Mouse (Mus musculus): ENCODE data around the gene Lrpprc. TPM values are rescaled to one million over a fixed set of nuclear protein-coding genes. Genes with fewer than 3 reads are reported as not detected.
A peak's percentile ranks its signal among the peaks of the same experiment; 100 is the strongest.

Gene Lrpprc
- total RNA-seq, 2 experiments from 2014 or later, result 64.8 to 67.7 TPM

GRCm38 (mm10) chr17:84717416-84717815 lies 73.2 kb downstream of the Lrpprc start:
- DNase-seq, result no peak
- intact Hi-C loops (cut with DNase I), result no loop called here

- intact Hi-C loops (cut with DNase I), result no loop called here
- DNase-seq, result no peak
Observed at GRCm38 (mm10) chr17:84716252-84716872, 74.2 kb downstream of the Lrpprc start.

GRCm38 (mm10) chr17:84714930-84715329 lies 75.7 kb downstream of the Lrpprc start:
- intact Hi-C loops (cut with DNase I), result no loop called here
- DNase-seq, result no peak

DNA sequence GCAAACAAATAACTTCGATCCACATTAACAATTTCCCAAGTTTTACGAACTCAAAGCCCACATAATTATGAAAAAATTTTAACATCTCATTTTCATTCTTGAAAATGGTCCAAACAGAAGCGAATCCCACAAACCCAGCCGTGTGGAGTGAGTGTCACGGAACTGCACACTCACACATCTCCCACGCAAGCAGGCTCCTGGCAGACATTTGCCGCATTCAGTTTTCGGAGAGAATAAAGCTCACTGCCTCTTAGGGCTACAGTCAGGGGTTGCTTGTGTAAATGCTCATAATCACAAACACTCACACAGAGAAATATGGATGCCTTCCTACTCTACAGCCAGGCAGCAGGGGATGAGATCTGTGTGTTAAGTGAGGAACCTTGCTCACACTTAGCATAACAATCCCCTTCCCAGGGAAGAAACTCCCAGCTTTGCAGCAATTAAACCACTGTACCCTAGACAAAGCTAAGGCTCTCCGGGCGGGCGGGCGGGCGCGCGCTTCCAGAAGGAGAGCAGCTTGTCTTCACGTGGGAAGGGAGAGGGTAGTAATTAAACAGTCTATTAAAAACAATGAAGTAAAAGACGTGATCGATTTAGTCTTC lies 76.9 kb downstream of the Lrpprc start:
- intact Hi-C loops (cut with DNase I), result no loop called here
- no peak for DNase-seq

DNA sequence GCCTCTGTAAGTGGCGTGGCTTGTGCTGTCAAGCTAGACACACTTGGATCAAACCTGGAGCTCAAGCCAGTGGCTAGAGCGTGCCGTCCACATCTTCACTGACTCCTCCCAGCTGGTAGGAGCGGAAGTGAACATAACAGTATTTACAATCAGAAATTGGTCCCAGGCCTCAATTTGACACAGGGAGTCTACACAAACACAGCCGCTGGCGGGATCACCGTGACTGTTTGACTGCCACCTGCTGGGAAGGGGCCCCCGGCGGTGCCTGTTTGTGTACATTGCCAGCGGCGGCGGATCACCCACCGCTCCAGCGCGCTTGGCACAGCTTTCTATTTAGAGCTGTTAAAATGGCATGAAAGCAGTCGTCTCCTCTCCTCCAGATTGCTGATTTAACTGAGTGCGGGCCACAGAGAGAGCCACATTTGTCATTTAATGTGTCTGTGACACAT lies 81.2 kb downstream of the Lrpprc start:
- intact Hi-C loops (cut with DNase I), result no loop called here
- DNase-seq, result peak; percentile 80

DNA sequence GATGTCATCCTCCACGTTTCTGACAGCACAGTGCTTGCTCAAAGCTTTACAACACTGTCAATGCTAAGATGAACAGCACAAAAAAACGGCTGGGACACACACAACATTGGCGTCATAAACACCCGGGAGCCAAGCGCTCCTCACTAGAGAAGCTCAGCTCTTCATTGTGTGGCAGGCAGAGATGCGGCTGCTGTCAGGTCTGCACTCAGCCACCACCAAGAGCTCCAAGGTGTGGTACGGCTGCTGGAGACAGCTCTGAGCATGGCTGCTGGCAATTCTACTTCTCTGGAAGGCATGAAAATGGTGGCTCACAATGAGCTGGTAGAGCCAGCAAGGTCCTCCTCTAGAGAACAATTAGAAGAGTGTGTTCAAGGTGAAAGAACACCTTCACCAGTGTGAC lies 81.8 kb downstream of the Lrpprc start:
- intact Hi-C loops (cut with DNase I), result no loop called here
- no peak for DNase-seq

DNA sequence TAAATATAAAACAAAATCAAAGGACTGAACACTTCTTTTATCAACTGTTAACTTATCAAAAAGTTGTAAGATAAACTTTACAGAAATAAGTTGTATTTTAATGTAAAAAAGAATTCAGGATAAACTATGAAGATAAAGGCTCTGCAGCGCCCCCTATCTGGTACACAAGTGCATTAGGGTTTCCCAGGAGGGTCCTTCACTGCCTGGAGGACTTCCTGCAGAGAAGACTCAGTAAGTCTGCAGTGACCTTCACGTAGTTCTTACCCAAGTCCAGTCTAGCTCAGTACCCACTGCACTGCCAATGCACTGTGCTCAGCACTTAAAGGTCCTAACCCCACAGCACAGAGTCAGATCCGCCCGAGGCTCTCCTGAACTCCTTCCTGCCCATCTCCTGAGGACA lies 83.2 kb downstream of the Lrpprc start:
- intact Hi-C loops (cut with DNase I), result no loop called here
- DNase-seq, result no peak

DNA sequence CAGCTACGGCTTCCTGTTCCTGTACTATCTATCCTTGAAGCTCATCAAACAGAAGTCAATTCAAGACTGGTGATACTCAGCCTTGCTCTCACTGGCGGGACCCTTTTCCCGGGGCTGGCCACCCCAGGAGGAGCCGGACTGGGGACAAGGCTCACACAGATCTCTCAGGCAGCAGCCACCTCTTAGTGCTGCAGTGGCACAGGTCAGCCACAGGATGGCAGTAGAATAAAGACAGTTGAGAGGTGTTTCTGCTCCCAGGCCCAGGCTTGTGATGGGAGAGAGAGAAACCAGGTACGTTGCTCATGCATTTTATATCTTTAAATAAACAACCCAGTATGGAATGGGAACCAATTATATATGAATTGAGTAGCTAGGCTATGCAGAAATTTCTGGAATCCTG lies 91.9 kb downstream of the Lrpprc start:
- intact Hi-C loops (cut with DNase I), result no loop called here
- peak; percentile 52 for DNase-seq

DNA sequence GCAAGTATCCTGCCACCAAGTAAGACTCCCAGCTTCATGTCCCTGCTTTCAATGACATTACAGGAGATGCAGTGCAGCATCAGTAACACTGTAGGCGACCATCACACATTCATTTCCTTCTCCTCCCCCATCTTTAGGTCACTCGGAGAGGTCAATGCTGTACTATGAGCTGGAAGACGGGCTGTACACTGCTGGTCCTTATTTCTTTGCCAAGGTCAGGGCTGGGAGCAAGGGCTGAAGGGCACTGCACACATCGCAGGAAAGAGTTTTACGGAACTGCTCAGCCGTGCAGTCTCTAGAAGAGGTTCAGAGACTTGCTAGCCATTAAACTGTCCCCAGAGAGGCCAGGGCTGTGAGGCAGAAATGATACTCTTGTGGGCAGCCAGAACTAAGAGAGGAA lies 94.1 kb downstream of the Lrpprc start:
- DNase-seq, result no peak
- intact Hi-C loops (cut with DNase I), result no loop called here

- no peak for DNase-seq
- intact Hi-C loops (cut with DNase I), result no loop called here
Observed at GRCm38 (mm10) chr17:84693741-84694140, 96.8 kb downstream of the Lrpprc start.

GRCm38 (mm10) chr17:84690111-84690510 lies 100.5 kb downstream of the Lrpprc start:
- no peak for DNase-seq
- intact Hi-C loops (cut with DNase I), result no loop called here

- intact Hi-C loops (cut with DNase I), result no loop called here
- DNase-seq, result no peak
Observed at GRCm38 (mm10) chr17:84689316-84689715, 101.3 kb downstream of the Lrpprc start.

- intact Hi-C loops (cut with DNase I), result no loop called here
- no peak for DNase-seq
Observed at GRCm38 (mm10) chr17:84688834-84689233, 101.8 kb downstream of the Lrpprc start.

DNA sequence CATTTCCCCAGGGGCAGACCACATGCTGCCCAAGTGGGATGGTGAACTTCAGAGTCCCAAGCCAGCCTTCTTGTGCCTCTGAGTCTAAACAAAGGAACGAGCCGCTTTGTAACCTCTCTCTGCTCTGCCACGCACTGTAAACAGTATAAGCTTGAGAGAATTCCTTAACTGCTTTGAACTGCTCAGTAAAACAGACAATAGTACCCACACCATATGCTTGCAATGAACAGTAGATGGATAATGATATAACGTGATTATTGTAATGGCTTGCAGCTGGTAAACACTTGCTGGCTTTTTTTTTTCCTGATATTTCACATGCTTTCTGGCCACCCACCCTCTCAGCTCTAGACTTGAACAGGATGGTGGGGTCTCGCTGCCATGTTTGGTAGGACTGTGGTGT lies 102.6 kb downstream of the Lrpprc start:
- intact Hi-C loops (cut with DNase I), result no loop called here
- DNase-seq, result no peak

GRCm38 (mm10) chr17:84685286-84685685 lies 105.3 kb downstream of the Lrpprc start:
- intact Hi-C loops (cut with DNase I), result no loop called here
- no peak for DNase-seq

- no peak for DNase-seq
- intact Hi-C loops (cut with DNase I), result no loop called here
Observed at GRCm38 (mm10) chr17:84684284-84684683, 106.3 kb downstream of the Lrpprc start.

DNA sequence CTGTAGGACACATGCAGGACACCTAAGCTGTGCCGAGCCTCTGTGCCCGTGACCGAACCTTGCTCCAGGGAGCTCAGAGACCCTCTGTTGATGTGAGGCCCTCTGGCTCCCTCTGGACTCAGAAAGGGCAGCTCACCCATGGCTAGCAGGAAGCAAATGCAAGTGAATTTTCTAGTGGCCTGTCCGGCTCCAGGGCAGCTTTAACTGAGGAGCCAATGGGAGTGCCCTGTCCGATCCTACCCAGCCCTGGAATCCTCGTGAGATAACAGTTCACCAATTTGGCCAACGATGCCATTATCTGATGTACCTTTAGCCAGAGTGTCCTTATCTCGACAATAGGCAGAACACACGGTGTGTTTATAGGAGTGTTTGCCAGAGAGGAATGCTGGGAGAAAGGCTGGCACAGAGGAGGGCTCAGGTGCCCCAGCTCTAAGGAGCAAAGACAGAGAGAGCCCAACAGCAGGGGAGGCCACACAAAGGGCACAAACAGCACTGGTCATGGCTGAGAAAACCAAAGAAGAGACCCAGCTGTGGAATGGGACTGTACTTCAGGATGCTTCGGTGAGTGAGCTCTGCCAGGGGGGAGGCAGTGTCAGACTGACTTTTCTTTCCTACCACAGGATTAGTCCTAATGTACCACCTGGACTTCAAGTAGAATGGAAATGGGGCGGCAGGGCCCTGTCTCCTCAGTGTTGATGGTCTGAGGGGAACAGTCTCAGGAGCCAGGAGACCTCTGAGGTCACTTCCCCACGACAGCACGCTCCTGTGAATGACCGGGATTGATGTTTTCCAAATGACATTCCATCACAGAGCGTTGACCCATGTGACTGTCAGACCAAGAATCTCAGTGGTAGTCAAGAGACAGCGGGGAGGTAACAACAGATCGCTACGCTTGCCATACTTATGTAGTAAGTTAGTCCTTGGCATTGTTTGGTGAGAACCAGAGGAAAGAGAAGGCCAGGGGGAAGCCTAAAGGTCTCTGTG lies 107.6 kb downstream of the Lrpprc start, which contains the start of gene Abcg5:
TSS of gene Abcg5 (minus strand) at position 278 of the 984 bp plus-strand sequence.
- DNase-seq, result no peak
- intact Hi-C loops (cut with DNase I), result no loop called here

GRCm38 (mm10) chr17:84681670-84682069 lies 108.9 kb downstream of the Lrpprc start:
- DNase-seq, result no peak
- intact Hi-C loops (cut with DNase I), result no loop called here

DNA sequence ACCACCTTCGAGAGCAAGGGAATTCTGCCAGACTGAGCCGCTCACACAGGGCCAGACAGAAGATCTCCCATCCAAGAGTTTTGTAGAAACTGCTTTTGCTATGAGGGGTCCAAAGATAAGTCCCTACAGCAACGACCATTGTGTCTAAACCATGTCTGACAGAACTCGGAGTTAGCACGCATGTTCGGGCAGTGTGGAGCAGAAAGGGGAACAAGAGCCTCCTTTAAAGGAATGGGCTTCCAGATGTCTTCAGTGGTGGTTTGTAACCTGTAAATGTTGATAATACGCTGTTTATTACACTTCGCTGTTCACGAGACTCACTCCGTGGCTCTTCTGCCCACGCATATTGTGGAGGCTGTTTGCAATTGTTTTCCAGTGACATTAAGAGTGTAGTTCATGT lies 113.0 kb downstream of the Lrpprc start:
- intact Hi-C loops (cut with DNase I), result no loop called here
- DNase-seq, result no peak

DNA sequence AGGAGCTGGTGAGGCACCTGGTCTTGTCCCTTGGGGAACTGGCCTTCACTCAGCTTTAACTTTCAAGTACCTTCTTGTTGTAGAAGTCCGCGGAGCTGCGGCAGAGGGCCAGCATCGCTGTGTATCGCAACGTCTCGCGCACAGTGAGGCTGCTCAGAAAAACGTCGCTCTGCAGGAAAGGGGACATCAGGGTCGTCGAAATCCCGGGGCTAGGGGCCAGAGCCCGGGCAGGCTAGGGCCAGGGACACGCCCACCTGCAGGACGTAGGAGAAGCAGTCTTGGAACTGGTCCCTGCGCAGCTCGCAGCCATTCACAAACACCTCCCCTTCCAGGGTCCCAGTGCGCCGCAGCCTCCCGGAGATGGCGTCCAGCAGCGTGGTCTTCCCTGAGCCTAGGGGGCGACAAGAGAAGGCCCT lies 114.6 kb downstream of the Lrpprc start, which contains the start of gene Abcg8:
TSS of gene Abcg8 (plus strand) at position 352 of the 416 bp plus-strand sequence.
- intact Hi-C loops (cut with DNase I), result no loop called here
- peak; percentile 16 for DNase-seq

DNA sequence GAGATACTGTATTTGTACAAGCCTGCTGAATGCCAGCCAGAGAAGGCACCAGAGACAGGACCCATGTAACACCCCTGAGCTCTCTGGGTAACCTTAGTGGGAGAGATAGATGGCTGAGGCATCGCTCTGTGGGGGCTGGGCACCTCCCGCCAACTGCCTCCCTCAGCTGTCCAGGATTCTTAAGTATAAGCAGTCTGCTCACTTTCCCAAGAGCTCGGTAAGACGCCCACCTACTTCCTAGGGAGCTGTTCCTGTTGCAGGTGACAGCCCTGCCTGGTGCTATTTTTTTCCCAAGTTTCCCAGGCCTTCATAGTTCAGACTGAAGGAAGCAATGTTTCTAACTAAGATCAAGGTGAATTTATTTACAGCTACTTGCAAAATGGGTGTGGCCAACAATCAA lies 115.4 kb downstream of the Lrpprc start:
- intact Hi-C loops (cut with DNase I), result no loop called here
- DNase-seq, result no peak
